Mouse (Mus musculus): Measurements from ENCODE around the gene Cyct. TPM values are rescaled to one million over a fixed set of nuclear protein-coding genes. Genes with fewer than 3 reads are reported as not detected.
A peak's percentile ranks its signal among the peaks of the same experiment; 100 is the strongest.

Gene Cyct
- 8.9 and 9.3 TPM in 2 replicates for total RNA-seq (2012; rRNA removed)

- no peak for TF ChIP-seq ZC3H11A (IDR thresholded peaks at IDR 0.05; ENCODE audit: borderline replicate concordance, low read depth, low read length)
- TF ChIP-seq CHD2 (IDR thresholded peaks at IDR 0.05; ENCODE audit: low read depth, low read length): peak; percentile 89
- Histone ChIP-seq H3K9me3 (ENCODE audit: control insufficient read depth, insufficient read depth, low read depth, low read length) (no peaks in the 10 kb centered on the region), H3K36me3 (ENCODE audit: control insufficient read depth, insufficient read depth, low read length, poor library complexity, severe bottlenecking) (no peaks in the 10 kb centered on the region), H3K4me1 (ENCODE audit: control insufficient read depth in 2 of 2, insufficient read depth in 2 of 2, low read length in 2 of 2, poor library complexity in 1 of 2) (no peaks in the 10 kb centered on the region), H3K9ac (ENCODE audit: insufficient read depth, low read depth, low read length, poor library complexity, severe bottlenecking) (peak within 1 kb of the TSS; percentile 82), H3K27ac (ENCODE audit: insufficient read depth, low read depth, low read length, poor library complexity, severe bottlenecking) (no peak within 1 kb of the TSS; the same call in 1 of the 2 replicates), H3K4me3 (ENCODE audit: insufficient read depth in 1 of 2, low read depth in 1 of 2, low read length in 2 of 2, poor library complexity in 1 of 2, severe bottlenecking in 1 of 2) (peak within 1 kb of the TSS; percentile 70 to 80)
- in situ Hi-C loops (cut with MboI; ENCODE audit: low sequenced_read_pairs in 2 of 2, unreplicated experiment in 2 of 2): no loop called here
- peak; percentile 37 for DNase-seq (ENCODE audit: low read depth, low spot score)
Observed at GRCm38 (mm10) chr2:76360226-76360625, at the start of gene Cyct. Cyct (minus strand) TSS chr2:76360450.

- H3K9ac ChIP-seq (ENCODE audit: insufficient read depth, low read depth, low read length, poor library complexity, severe bottlenecking): no peak overlapping the region
- H3K9me3 ChIP-seq (ENCODE audit: control insufficient read depth, insufficient read depth, low read depth, low read length): no peaks in the 10 kb centered on the region
- no peak for TF ChIP-seq ZC3H11A (IDR thresholded peaks at IDR 0.05; ENCODE audit: borderline replicate concordance, low read depth, low read length)
- TF ChIP-seq MAFK (IDR thresholded peaks at IDR 0.05; ENCODE audit: insufficient read depth, low read depth, low read length): no peak
- TF ChIP-seq ZNF384 (IDR thresholded peaks at IDR 0.05; ENCODE audit: low read depth, low read length): no peak
- TF ChIP-seq CHD2 (IDR thresholded peaks at IDR 0.05; ENCODE audit: low read depth, low read length): no peak
- TF ChIP-seq HCFC1 (IDR thresholded peaks at IDR 0.05; ENCODE audit: borderline replicate concordance, insufficient read depth, low read length): no peak
- no peak overlapping the region for H3K4me3 ChIP-seq (ENCODE audit: insufficient read depth in 1 of 2, low read depth in 1 of 2, low read length in 2 of 2, poor library complexity in 1 of 2, severe bottlenecking in 1 of 2)
- no peak for DNase-seq (ENCODE audit: low read depth, low spot score)
- no peak overlapping the region for H3K27ac ChIP-seq (ENCODE audit: insufficient read depth, low read depth, low read length, poor library complexity, severe bottlenecking)
- 0 out of 4 replicates have a peak, but pooled peaks cover 0 to 2% of the 10 kb centered on the region in 2 experiments for H3K4me1 ChIP-seq (ENCODE audit: control insufficient read depth in 2 of 2, insufficient read depth in 2 of 2, low read length in 2 of 2, poor library complexity in 1 of 2)
- no peaks in the 10 kb centered on the region for H3K36me3 ChIP-seq (ENCODE audit: control insufficient read depth, insufficient read depth, low read length, poor library complexity, severe bottlenecking)
- in situ Hi-C loops (cut with MboI; ENCODE audit: low sequenced_read_pairs in 2 of 2, unreplicated experiment in 2 of 2): no loop called here
Observed at GRCm38 (mm10) chr2:76409986-76410385, 49.7 kb upstream of the Cyct start.

- TF ChIP-seq MAFK (IDR thresholded peaks at IDR 0.05; ENCODE audit: insufficient read depth, low read depth, low read length) (no peak), ZNF384 (IDR thresholded peaks at IDR 0.05; ENCODE audit: low read depth, low read length) (no peak), HCFC1 (IDR thresholded peaks at IDR 0.05; ENCODE audit: borderline replicate concordance, insufficient read depth, low read length) (no peak), CHD2 (IDR thresholded peaks at IDR 0.05; ENCODE audit: low read depth, low read length) (no peak), ZC3H11A (IDR thresholded peaks at IDR 0.05; ENCODE audit: borderline replicate concordance, low read depth, low read length) (no peak)
- Histone ChIP-seq H3K4me1 (ENCODE audit: control insufficient read depth in 2 of 2, insufficient read depth in 2 of 2, low read length in 2 of 2, poor library complexity in 1 of 2) (0 out of 4 replicates have a peak, but pooled peaks cover 0 to 2% of the 10 kb centered on the region in 2 experiments), H3K27ac (ENCODE audit: insufficient read depth, low read depth, low read length, poor library complexity, severe bottlenecking) (no peak overlapping the region), H3K36me3 (ENCODE audit: control insufficient read depth, insufficient read depth, low read length, poor library complexity, severe bottlenecking) (no peaks in the 10 kb centered on the region), H3K9ac (ENCODE audit: insufficient read depth, low read depth, low read length, poor library complexity, severe bottlenecking) (no peak overlapping the region), H3K9me3 (ENCODE audit: control insufficient read depth, insufficient read depth, low read depth, low read length) (no peaks in the 10 kb centered on the region), H3K4me3 (ENCODE audit: insufficient read depth in 1 of 2, low read depth in 1 of 2, low read length in 2 of 2, poor library complexity in 1 of 2, severe bottlenecking in 1 of 2) (no peak overlapping the region)
- in situ Hi-C loops (cut with MboI; ENCODE audit: low sequenced_read_pairs in 2 of 2, unreplicated experiment in 2 of 2): no loop called here
- DNase-seq (ENCODE audit: low read depth, low spot score): no peak
Observed at GRCm38 (mm10) chr2:76409526-76409925, 49.3 kb upstream of the Cyct start.

- H3K9me3 ChIP-seq (ENCODE audit: control insufficient read depth, insufficient read depth, low read depth, low read length): no peaks in the 10 kb centered on the region
- no peaks in the 10 kb centered on the region for H3K36me3 ChIP-seq (ENCODE audit: control insufficient read depth, insufficient read depth, low read length, poor library complexity, severe bottlenecking)
- H3K27ac ChIP-seq (ENCODE audit: insufficient read depth, low read depth, low read length, poor library complexity, severe bottlenecking): no peak overlapping the region
- TF ChIP-seq ZNF384 (IDR thresholded peaks at IDR 0.05; ENCODE audit: low read depth, low read length) (no peak), ZC3H11A (IDR thresholded peaks at IDR 0.05; ENCODE audit: borderline replicate concordance, low read depth, low read length) (no peak), MAFK (IDR thresholded peaks at IDR 0.05; ENCODE audit: insufficient read depth, low read depth, low read length) (no peak), HCFC1 (IDR thresholded peaks at IDR 0.05; ENCODE audit: borderline replicate concordance, insufficient read depth, low read length) (no peak), CHD2 (IDR thresholded peaks at IDR 0.05; ENCODE audit: low read depth, low read length) (no peak)
- peak overlapping the region; percentile 84 to 92 for H3K4me3 ChIP-seq (ENCODE audit: insufficient read depth in 1 of 2, low read depth in 1 of 2, low read length in 2 of 2, poor library complexity in 1 of 2, severe bottlenecking in 1 of 2)
- H3K4me1 ChIP-seq (ENCODE audit: control insufficient read depth in 2 of 2, insufficient read depth in 2 of 2, low read length in 2 of 2, poor library complexity in 1 of 2): 0 out of 4 replicates have a peak, but pooled peaks cover 0 to 2% of the 10 kb centered on the region in 2 experiments
- peak; percentile 33 for DNase-seq (ENCODE audit: low read depth, low spot score)
- H3K9ac ChIP-seq (ENCODE audit: insufficient read depth, low read depth, low read length, poor library complexity, severe bottlenecking): peak overlapping the region; percentile 77
- in situ Hi-C loops (cut with MboI; ENCODE audit: low sequenced_read_pairs in 2 of 2, unreplicated experiment in 2 of 2): no loop called here
Observed at GRCm38 (mm10) chr2:76406937-76407441, 46.7 kb upstream of the Cyct start.
